Mouse (Mus musculus): ENCODE results near the gene Ces1g. TPM values are rescaled to one million over a fixed set of nuclear protein-coding genes. Genes with fewer than 3 reads are reported as not detected.

Gene Ces1g
- total and polyA plus RNA-seq, 2 experiments from 2014 or later, result not detected

DNA sequence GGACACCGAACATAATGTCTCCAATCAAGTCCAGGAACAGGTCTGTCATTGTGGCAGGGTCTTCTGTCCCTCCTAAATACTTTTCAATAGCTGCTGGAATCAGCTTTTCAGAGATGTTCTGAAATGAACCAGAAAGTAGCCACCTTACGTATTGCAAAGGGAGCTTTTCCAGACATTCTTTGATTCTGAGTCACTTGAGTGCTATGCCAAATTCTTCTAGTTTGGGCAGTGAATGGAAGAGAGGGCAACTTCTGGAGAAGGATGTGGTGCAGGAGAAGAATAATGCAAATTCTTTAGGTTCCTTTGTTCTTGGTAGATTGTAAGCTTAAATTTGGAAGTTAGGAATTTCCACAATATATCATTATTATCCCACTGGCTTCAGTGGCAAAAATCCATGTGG is 20.1 kb downstream of the Ces1g start:
- no peak for DNase-seq

DNA sequence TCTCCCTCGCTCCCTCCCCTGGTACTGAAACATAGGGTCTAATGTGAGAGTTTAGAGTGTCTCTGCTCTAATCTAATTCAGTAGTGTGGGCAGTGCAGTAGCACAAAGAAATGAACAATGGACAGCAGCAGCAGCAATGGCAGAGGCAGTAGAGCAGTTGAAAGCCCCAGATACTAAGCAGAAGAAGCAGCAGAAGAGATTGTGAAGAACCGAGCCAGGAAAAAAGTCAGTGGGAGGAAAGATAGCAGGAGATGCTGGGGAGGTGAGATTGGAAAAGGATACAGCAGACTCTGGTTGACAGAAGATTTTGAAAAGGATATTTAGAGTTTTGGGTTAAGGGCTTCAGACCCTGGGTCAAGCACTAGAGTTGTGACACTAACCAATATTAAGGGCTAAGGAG is 21.6 kb downstream of the Ces1g start:
- Histone ChIP-seq H3K36me3 (ENCODE audit: insufficient read depth) (no peaks in the 10 kb centered on the region), H3K27ac (ENCODE audit: low read depth, low read length) (no peak overlapping the region), H3K9me3 (ENCODE audit: low read length) (no peaks in the 10 kb centered on the region), H3K27me3 (ENCODE audit: insufficient read depth, low read length) (no peaks in the 10 kb centered on the region), H3K9ac (no peak overlapping the region), H3K4me2 (ENCODE audit: low read depth) (no peak overlapping the region), H3K4me3 (ENCODE audit: low read depth, low read length) (no peak overlapping the region), H3K4me1 (ENCODE audit: insufficient read depth) (no peaks in the 10 kb centered on the region)
- no peak for DNase-seq
- WGBS, result 83% methylated on average over 2 of the region's 2 CpGs
- ATAC-seq, result no peak
- TF ChIP-seq CTCF (IDR thresholded peaks at IDR 0.05; ENCODE audit: low read depth), result no peak

More for the DNA sequence above, 20.1 kb downstream of the Ces1g start:
- WGBS, result 84% methylated on average over 2 of the region's 2 CpGs
- H3K36me3 ChIP-seq (ENCODE audit: insufficient read depth), result no peaks in the 10 kb centered on the region
- no peak overlapping the region for H3K27ac ChIP-seq (ENCODE audit: low read depth, low read length)
- H3K9me3 ChIP-seq (ENCODE audit: low read length), result no peaks in the 10 kb centered on the region
- ATAC-seq, result no peak
- TF ChIP-seq CTCF (IDR thresholded peaks at IDR 0.05; ENCODE audit: low read depth), result no peak
- H3K27me3 ChIP-seq (ENCODE audit: insufficient read depth, low read length), result no peaks in the 10 kb centered on the region
- H3K9ac ChIP-seq, result no peak overlapping the region
- H3K4me2 ChIP-seq (ENCODE audit: low read depth), result no peak overlapping the region
- H3K4me1 ChIP-seq (ENCODE audit: insufficient read depth), result no peaks in the 10 kb centered on the region
- H3K4me3 ChIP-seq (ENCODE audit: low read depth, low read length), result no peak overlapping the region

DNA sequence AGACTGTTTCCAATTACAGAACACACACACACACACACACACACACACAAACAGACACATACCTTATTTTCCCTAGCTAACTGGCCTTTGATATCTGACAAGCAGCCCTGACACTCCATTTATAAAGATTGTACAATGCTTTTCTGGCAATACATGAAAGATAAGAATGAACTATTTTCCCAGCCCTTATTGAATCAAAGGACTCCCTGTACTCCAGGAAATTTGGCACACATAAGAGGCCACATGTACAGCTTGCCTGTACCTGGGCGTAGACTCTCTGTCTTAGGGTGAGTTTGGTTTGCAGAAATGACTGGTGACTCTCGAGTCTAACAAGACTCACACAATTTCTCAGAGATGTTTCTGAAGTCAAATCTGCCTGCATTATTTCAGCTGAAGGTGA is 53.2 kb downstream of the Ces1g start:
- no peak overlapping the region for H3K9ac ChIP-seq
- DNase-seq, result no peak
- ATAC-seq, result no peak
- H3K4me1 ChIP-seq (ENCODE audit: insufficient read depth), result no peaks in the 10 kb centered on the region
- H3K9me3 ChIP-seq (ENCODE audit: low read length), result no peaks in the 10 kb centered on the region
- H3K4me3 ChIP-seq (ENCODE audit: low read depth, low read length), result no peak overlapping the region
- H3K4me2 ChIP-seq (ENCODE audit: low read depth), result no peak overlapping the region
- no peak overlapping the region for H3K27ac ChIP-seq (ENCODE audit: low read depth, low read length)
- no peak for TF ChIP-seq CTCF (IDR thresholded peaks at IDR 0.05; ENCODE audit: low read depth)
- WGBS, result 81% methylated on average over 2 of the region's 2 CpGs
- H3K27me3 ChIP-seq (ENCODE audit: insufficient read depth, low read length), result no peaks in the 10 kb centered on the region
- H3K36me3 ChIP-seq (ENCODE audit: insufficient read depth), result no peaks in the 10 kb centered on the region

DNA sequence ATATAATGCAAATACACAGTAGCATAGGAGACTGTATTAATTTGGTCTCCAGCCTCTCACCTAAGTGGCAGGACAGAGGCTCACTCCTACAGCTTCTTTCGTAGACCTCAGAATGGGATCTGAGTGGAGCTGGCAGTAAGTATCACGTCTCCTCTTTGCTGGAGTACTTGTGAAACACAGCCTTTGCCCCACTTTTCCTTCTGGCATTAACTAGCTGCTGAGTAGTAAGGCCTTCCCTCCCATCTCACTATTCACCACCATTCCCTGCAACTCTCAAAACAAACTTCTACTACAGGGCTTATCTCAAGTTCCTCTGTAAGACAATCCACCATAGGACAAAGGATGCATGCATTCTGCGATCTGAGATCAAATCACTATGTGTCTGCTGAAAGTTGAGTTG is 54.8 kb downstream of the Ces1g start:
- no peaks in the 10 kb centered on the region for H3K4me1 ChIP-seq (ENCODE audit: insufficient read depth)
- no peaks in the 10 kb centered on the region for H3K9me3 ChIP-seq (ENCODE audit: low read length)
- ATAC-seq (no peak), DNase-seq (no peak)
- H3K9ac ChIP-seq, result no peak overlapping the region
- no peaks in the 10 kb centered on the region for H3K27me3 ChIP-seq (ENCODE audit: insufficient read depth, low read length)
- H3K27ac ChIP-seq (ENCODE audit: low read depth, low read length), result no peak overlapping the region
- no peak overlapping the region for H3K4me3 ChIP-seq (ENCODE audit: low read depth, low read length)
- 82% methylated on average over 3 of the region's 3 CpGs for WGBS
- H3K4me2 ChIP-seq (ENCODE audit: low read depth), result no peak overlapping the region
- TF ChIP-seq CTCF (IDR thresholded peaks at IDR 0.05; ENCODE audit: low read depth), result no peak
- H3K36me3 ChIP-seq (ENCODE audit: insufficient read depth), result no peaks in the 10 kb centered on the region

DNA sequence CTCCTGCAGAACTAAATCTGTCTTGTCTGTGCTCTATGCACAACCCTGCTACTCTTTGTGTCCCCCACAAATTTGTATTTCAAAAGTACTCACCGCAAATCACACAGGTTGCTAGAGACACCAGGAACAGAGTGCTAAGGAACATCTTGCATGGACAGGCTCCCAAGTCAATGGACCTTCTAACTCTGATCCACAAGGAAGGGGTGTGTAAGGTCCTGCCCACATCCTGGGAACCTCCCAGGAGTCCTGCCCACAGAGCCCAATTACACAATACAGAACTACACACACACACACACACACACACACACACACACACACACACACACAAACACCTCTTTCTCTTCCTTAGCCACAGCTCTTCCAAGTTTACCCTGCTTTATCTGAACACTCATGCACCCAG is 57.6 kb downstream of the Ces1g start, which contains the start of gene Ces1f:
Gene Ces1f, minus strand, starts transcription at position 192 of the 400 bp plus-strand sequence.
- Histone ChIP-seq H3K27me3 (ENCODE audit: insufficient read depth, low read length) (no peaks in the 10 kb centered on the region), H3K36me3 (ENCODE audit: insufficient read depth) (no peaks in the 10 kb centered on the region), H3K9ac (no peak within 1 kb of the TSS), H3K4me1 (ENCODE audit: insufficient read depth) (no peaks in the 10 kb centered on the region), H3K4me2 (ENCODE audit: low read depth) (no peak within 1 kb of the TSS), H3K27ac (ENCODE audit: low read depth, low read length) (no peak within 1 kb of the TSS), H3K4me3 (ENCODE audit: low read depth, low read length) (no peak within 1 kb of the TSS), H3K9me3 (ENCODE audit: low read length) (no peaks in the 10 kb centered on the region)
- DNase-seq, result no peak
- ATAC-seq, result no peak
- 95% methylated on average over 1 of the region's 1 CpGs for WGBS
- TF ChIP-seq CTCF (IDR thresholded peaks at IDR 0.05; ENCODE audit: low read depth), result no peak

DNA sequence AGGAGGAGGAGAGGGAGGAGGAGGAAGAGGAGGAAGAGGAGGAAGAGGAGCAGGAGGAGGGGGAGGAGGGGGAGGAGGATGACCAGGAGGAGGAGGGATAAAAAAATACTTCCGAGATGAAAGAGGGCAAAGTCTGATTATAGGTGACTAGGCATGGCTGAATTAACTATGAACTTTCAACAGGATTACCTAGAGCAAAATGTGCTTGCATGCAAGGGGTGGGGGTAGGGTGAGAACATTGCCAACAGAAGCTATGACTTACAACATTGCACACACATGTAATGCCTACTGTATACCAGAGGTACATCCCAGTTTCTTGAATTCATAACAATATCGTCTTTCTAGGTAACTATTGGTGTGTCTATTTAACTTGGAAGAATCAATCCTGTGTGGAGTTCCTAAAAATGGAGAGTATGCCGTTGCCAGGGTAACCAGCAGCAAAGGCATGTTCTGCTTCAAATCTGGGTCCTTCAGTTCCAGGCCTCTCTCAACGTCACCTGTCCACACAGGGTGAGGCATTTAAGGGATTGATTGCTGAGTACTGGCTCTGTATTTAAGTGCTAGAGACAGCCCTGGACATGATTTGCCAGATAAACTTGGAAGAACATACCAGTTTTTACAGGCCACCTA is 58.8 kb downstream of the Ces1g start:
- DNase-seq, result peak; percentile 11
- Histone ChIP-seq H3K4me3 (ENCODE audit: low read depth, low read length) (no peak overlapping the region), H3K27ac (ENCODE audit: low read depth, low read length) (no peak overlapping the region), H3K4me1 (ENCODE audit: insufficient read depth) (no peaks in the 10 kb centered on the region), H3K27me3 (ENCODE audit: insufficient read depth, low read length) (no peaks in the 10 kb centered on the region), H3K36me3 (ENCODE audit: insufficient read depth) (no peaks in the 10 kb centered on the region), H3K4me2 (ENCODE audit: low read depth) (no peak overlapping the region), H3K9me3 (ENCODE audit: low read length) (no peaks in the 10 kb centered on the region), H3K9ac (no peak overlapping the region)
- ATAC-seq, result no peak
- TF ChIP-seq CTCF (IDR thresholded peaks at IDR 0.05; ENCODE audit: low read depth), result no peak
- WGBS, result 73% methylated on average over 4 of the region's 4 CpGs

DNA sequence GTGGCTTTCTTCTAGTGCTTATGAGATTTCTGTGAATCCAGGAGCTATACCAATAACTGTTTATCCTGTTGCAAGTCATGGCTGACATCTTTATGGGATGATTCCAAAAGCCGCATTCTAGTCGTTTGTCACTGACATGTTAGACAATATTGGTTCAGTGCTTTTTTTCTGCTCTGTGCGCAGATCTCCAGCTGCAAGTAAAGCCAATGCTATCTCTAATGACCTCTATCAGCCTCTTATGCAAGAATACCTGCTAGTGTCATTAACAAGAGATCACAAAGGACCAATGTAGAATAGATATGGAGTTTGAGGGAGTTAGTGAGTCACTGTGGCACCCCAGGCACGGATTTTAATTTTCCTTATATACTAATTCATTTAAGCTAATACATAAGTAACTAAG is 62.5 kb downstream of the Ces1g start:
- Histone ChIP-seq H3K36me3 (ENCODE audit: insufficient read depth) (no peaks in the 10 kb centered on the region), H3K4me2 (ENCODE audit: low read depth) (no peak overlapping the region)

More for the DNA sequence above, 62.5 kb downstream of the Ces1g start:
- DNase-seq, result no peak
- WGBS, result 85% methylated on average over 4 of the region's 4 CpGs
- Histone ChIP-seq H3K9me3 (ENCODE audit: low read length) (no peaks in the 10 kb centered on the region), H3K4me1 (ENCODE audit: insufficient read depth) (no peaks in the 10 kb centered on the region), H3K9ac (no peak overlapping the region), H3K4me3 (ENCODE audit: low read depth, low read length) (no peak overlapping the region), H3K27ac (ENCODE audit: low read depth, low read length) (no peak overlapping the region), H3K27me3 (ENCODE audit: insufficient read depth, low read length) (no peaks in the 10 kb centered on the region)
- ATAC-seq, result no peak
- no peak for TF ChIP-seq CTCF (IDR thresholded peaks at IDR 0.05; ENCODE audit: low read depth)

Data from forebrain, postnatal 0 days (tissue).